Mouse (Mus musculus): Measurements from ENCODE around the gene Hdgfl3. TPM values are rescaled to one million over a fixed set of nuclear protein-coding genes. Genes with fewer than 3 reads are reported as not detected.

Gene Hdgfl3
- total RNA-seq, 2 experiments from 2014 or later: 76.0 to 76.9 TPM

DNA sequence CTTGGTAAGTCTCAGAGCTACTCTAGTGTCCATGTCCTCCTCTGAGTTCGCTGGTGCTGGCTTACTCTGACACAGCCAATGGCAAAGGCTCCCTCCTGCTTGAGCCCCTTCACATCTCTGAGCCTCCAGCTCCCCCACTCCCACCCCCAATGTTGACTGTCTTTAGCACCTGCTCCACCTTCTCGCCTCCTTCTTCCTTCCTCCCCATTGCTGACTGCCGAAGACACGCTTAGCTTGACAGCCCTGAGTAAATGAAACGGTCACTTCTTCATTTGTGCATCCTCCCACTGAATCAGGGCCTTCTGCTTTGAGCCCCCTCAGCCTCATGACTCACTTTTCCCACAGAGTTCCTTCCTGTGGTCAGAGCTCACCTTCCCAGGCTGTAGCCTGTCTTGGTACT is 73.3 kb downstream of the Hdgfl3 start:
- no peak for DNase-seq (ENCODE audit: low spot score in 2 of 2)
- intact Hi-C loops (cut with DNase I): loop anchor here (5.0 kb wide), 2 partner anchors 34 to 91 kb away; partner anchors contain the start of gene Btbd1

DNA sequence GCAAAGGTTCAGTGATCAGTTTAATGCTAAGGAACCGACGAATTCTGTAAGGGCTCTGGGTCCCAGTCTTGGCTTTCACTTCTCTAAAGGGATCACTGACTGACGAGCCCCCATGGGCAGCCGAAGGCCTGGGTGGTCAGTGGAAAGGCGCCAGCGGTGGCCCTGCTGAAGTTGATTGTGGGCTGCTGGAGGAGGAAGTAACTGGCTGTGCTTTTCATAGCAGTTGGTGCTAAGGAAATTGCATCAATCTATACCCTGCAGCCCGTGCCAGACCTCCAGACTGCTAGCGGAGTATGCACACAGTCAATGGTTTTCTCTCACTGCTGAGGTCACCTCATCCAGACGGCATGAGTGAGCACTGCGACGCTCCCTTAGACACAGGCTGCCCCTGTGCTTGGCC is 74.2 kb downstream of the Hdgfl3 start:
- DNase-seq (ENCODE audit: low spot score in 2 of 2): peak in 1 of 2 experiments; percentile 40
- intact Hi-C loops (cut with DNase I): loop anchor here (5.0 kb wide), 2 partner anchors 33 to 92 kb away; partner anchors contain the start of gene Btbd1

GRCm38 (mm10) chr7:81858968-81859721 is 75.1 kb downstream of the Hdgfl3 start, which contains the start of gene Tm6sf1:
TSS of gene Tm6sf1 (plus strand) at chr7:81859001.
- intact Hi-C loops (cut with DNase I): no loop called here
- peak in 1 of 2 experiments; percentile 53 for DNase-seq (ENCODE audit: low spot score in 2 of 2)

- DNase-seq (ENCODE audit: low spot score in 2 of 2): no peak
- intact Hi-C loops (cut with DNase I): no loop called here
Observed at GRCm38 (mm10) chr7:81858236-81858635, 76.0 kb downstream of the Hdgfl3 start.

DNA sequence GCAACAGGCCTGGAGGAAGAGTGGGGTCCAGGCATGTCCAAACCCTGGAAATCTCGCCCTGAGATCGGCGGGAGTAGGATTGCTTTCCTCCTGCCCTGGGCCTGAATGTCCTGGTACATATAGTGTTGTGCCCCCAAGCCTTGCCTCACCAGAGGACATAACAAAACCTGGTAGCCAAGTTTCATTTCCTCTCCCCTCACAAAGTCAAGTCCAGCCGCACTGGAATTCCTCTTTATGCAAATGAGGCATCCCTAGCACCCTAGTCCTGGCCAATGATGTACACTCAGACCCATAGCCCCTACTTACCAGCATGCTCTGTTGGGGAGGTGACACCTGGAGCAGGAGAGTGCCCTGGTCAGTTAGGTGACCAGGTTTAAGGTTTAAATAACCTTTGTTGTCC is 78.1 kb downstream of the Hdgfl3 start:
- DNase-seq (ENCODE audit: low spot score in 2 of 2): no peak
- intact Hi-C loops (cut with DNase I): no loop called here

DNA sequence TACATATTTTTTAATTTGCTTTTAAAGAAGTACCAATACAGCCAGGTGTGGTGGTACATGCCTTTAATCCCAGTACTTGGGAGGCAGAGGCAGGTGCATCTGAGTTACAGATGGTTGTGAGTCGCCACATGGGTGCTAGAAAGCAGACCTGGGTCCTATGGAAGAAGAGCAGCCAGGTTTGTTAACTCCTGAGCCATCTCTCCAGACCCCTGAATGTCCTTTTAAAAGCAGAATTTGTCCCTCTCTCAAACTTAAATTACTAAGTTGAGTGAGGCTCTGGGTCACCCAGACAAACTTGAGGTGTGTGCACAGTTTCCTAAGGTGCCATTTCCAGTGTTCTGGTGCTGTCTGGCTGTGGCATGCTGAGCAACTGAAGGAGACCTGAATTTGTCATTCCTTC is 78.6 kb downstream of the Hdgfl3 start, which contains the start of gene Gm10160:
TSS of gene Gm10160 (minus strand) at position 101 of the 400 bp plus-strand sequence.
- no peak for DNase-seq (ENCODE audit: low spot score in 2 of 2)
- intact Hi-C loops (cut with DNase I): no loop called here

DNA sequence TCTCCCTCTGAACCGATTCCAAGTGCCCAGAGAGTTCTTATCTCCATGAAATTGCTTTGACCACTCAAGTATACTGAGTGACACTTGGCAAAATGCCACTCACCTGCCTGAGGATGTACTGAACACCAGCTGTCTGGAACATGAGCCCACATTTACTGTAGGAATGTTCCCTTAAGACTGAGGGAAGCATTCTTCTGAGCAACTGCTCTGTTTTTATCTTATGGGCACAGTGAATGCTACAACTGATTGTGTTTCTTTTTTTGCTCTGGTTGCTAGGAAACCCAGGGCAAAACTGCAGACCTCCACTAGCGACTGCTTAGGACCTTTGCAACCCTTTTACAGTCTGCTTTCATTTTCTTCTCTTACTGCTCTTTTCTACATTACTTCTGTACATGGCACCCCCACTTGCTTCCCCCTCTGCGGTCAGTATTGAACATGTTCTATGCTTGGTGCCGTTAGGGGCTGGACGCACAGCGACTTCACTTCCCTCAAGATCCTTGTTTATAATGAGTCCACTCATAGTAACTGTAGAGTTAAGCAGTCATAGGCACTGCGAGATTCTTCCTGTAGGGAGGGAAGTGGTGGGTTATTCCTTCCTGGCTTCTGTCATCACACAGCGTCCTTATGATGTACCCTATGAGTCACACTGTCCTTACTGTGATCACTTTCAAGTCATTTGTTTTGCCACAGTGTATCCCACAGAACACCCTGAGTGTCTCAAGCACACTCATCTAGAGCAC is 79.5 kb downstream of the Hdgfl3 start:
- DNase-seq (ENCODE audit: low spot score in 2 of 2): no peak
- intact Hi-C loops (cut with DNase I): no loop called here

- intact Hi-C loops (cut with DNase I): no loop called here
- no peak for DNase-seq (ENCODE audit: low spot score in 2 of 2)
Observed at GRCm38 (mm10) chr7:81851706-81852105, 82.6 kb downstream of the Hdgfl3 start.

DNA sequence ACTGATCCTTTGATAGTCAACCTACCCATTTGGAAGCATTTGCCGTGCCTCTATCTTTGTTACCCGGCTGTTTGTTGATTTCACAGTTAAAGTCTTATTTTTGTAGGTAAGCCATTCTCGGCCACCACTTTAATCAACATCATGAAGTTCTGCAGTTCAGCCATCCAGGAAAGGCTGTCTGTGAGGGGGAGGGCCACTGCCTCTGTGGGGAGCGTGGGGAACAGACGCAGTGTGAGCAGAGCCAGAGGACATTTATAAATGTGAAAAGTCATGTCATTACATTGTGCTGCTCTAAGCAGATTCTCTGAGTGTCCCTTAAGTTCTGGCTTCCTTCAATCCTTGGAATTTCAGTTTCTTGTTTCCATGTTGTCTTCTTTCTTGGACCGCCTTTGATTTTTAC is 84.1 kb downstream of the Hdgfl3 start:
- intact Hi-C loops (cut with DNase I): no loop called here
- DNase-seq (ENCODE audit: low spot score in 2 of 2): no peak

- DNase-seq (ENCODE audit: low spot score in 2 of 2): no peak
- intact Hi-C loops (cut with DNase I): no loop called here
Observed at GRCm38 (mm10) chr7:81849633-81850032, 84.6 kb downstream of the Hdgfl3 start.

DNA sequence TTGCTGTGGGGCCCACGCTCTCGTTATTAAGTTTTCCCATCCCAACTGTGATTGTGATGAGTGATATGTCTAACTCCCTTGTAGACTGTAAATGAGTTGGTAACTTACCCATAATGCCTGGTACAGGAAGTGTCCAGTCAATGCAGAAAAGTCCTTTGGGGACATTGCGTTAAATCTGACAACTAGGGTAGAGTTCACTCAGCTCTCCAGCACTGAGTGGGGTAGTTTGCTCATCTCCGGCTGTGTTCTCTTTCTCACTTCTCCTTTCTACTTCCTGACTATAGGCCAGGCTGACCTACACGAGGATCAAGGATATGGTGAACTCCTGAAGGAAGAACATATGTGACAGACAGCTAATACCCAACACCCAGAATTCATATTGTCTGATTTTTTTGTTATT is 85.1 kb downstream of the Hdgfl3 start:
- intact Hi-C loops (cut with DNase I): no loop called here

GRCm38 (mm10) chr7:81847777-81848176 is 86.5 kb downstream of the Hdgfl3 start:
- intact Hi-C loops (cut with DNase I): no loop called here
- DNase-seq (ENCODE audit: low spot score in 2 of 2): no peak

More for the DNA sequence above, 85.1 kb downstream of the Hdgfl3 start:
- no peak for DNase-seq (ENCODE audit: low spot score in 2 of 2)

- intact Hi-C loops (cut with DNase I): no loop called here
- no peak for DNase-seq (ENCODE audit: low spot score in 2 of 2)
Observed at GRCm38 (mm10) chr7:81847010-81847409, 87.3 kb downstream of the Hdgfl3 start.

GRCm38 (mm10) chr7:81846008-81846407 is 88.3 kb downstream of the Hdgfl3 start:
- DNase-seq (ENCODE audit: low spot score in 2 of 2): no peak
- intact Hi-C loops (cut with DNase I): no loop called here

- DNase-seq (ENCODE audit: low spot score in 2 of 2): no peak
- intact Hi-C loops (cut with DNase I): no loop called here
Observed at GRCm38 (mm10) chr7:81845313-81845712, 89.0 kb downstream of the Hdgfl3 start.

DNA sequence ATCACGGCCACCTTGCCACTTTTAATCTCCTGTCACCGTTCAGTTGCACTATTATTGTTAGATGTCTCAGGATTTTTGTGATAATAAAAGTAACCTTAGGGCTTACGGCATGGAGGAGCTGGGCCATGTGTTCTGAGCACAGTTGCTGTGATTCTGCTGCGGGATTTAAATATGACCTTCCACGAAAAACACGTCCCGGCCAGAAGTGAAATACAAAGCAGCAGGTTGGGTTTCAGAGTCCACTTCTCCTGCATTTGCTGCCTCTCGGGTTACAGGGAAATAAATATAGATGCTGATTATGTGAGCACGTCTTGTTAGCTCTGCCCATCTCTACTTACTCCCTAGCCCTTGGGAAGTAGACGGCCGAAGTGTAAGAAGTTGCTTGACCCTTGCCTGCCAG is 89.5 kb downstream of the Hdgfl3 start:
- intact Hi-C loops (cut with DNase I): no loop called here
- no peak for DNase-seq (ENCODE audit: low spot score in 2 of 2)

DNA sequence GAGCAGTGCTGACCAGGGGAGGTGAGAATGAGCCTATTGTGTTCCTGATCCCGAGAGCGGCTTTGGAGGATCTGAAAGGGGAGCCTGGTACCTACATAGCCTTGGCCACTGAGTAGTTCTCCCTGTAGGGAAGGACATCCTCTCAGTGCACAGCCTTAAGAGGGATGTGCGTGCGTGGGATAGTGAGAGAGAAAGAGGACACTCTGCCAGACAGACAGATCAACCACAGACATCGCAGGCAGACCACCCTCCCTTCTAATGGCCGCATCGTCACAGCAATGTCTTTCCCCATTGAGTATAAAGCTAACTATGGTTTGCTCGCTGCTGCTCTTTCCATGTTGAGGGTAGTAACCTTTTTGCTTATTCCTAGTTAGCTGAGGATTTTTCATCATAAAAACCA is 90.4 kb downstream of the Hdgfl3 start:
- no peak for DNase-seq (ENCODE audit: low spot score in 2 of 2)

GRCm38 (mm10) chr7:81842998-81843397 is 91.3 kb downstream of the Hdgfl3 start:
- intact Hi-C loops (cut with DNase I): no loop called here
- no peak for DNase-seq (ENCODE audit: low spot score in 2 of 2)

More for the DNA sequence above, 90.4 kb downstream of the Hdgfl3 start:
- intact Hi-C loops (cut with DNase I): no loop called here

DNA sequence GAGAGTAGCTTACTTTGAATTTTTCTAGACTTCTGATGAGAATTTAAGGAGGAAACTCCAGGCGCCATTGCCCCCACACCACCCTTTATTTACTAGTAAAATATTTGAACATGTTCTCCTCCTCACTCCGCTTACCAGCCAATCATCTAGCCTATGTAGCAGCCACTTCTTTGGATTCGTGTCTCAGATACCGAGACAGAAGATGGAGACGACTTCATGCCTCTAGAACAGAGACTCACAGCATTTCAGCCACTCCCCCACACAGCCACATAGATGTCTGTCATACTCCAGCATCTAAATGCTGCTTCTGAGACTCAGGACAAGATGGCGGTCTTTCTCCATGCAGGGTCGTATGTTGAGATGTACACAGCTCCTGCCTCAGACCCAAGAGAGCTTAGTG is 92.1 kb downstream of the Hdgfl3 start:
- intact Hi-C loops (cut with DNase I): no loop called here
- no peak for DNase-seq (ENCODE audit: low spot score in 2 of 2)

DNA sequence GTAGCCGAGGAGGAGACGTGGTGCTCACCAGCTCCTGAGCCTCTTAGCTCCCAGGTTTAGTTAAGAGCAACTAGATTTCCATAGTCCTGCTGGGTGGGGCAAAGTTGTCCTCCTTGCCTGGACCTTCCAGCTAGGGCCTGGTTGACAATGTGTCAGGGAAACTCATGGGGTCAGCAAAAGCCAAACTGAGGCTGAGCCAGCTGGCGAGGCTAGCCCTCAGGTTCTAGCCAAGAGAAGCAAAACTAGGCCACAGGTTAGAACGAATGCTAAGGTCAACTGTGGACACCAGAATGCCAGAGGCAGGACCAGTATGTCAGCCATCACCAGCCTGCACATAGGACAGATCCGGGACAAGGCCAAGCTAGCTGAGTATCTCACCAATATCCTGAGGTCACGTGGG is 92.8 kb downstream of the Hdgfl3 start:
- intact Hi-C loops (cut with DNase I): no loop called here
- no peak for DNase-seq (ENCODE audit: low spot score in 2 of 2)

DNA sequence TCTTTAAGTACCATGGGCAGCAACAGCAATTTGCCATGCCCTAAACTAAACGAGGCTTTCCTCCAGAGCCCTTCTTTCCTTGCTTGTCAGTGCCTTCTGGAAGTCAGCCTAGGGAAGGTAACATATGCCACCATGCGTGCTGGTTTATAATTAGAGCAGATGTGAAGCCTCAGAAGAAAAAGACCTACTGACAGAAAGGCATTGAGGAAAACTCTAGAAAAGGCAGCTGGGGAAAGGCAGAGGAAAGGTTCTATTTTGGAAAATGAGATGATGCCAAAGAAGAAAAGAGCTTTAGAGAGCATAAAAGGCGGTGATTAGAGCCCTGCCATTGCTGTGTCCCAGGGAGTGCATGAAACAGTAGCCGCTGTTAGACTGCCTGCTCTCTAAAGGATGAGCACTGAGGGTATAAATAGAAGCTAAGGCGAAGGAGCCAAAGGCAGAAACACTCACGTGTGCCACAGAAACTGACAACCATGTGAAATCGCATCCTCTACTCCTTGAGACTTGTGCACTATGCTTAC is 93.6 kb downstream of the Hdgfl3 start:
- intact Hi-C loops (cut with DNase I): no loop called here
- peak; percentile 50 to 64 for DNase-seq (ENCODE audit: low spot score in 2 of 2)

All from left cerebral cortex, postnatal 36 days (tissue).